Mouse (Mus musculus) left cerebral cortex, postnatal 25 days (tissue): Measurements from ENCODE around the gene Ostm1. TPM values are rescaled to one million over a fixed set of nuclear protein-coding genes. Genes with fewer than 3 reads are reported as not detected.
A peak's percentile ranks its signal among the peaks of the same experiment; 100 is the strongest.

ENCODE experiments used
- DNase-seq, 2 experiments: peaks; one replicate each; pipeline ENCODE4 v3.0.0; 2022; ENCODE audit warnings: low spot score in 2 of 2, mixed read lengths in 1 of 2
- intact Hi-C: fragments of 180-260 bp; cut with DNase I; formaldehyde crosslinking; loops from one replicate; pipeline ENCODE4 v1.15.1; 2025
- total RNA-seq, 2 experiments: library from RNA; stranded (reverse); gene quantifications; 2 replicates each; pipeline ENCODE4 v1.2.3; 2021

Ostm1 gene
- total RNA-seq, 2 experiments from 2014 or later, result 49.3 to 50.1 TPM

- no peak for DNase-seq
- intact Hi-C loops, result no loop called here
These were observed 29.5 kb downstream of the Ostm1 start for GRCm38 (mm10) chr10:42613075-42613474.

DNA sequence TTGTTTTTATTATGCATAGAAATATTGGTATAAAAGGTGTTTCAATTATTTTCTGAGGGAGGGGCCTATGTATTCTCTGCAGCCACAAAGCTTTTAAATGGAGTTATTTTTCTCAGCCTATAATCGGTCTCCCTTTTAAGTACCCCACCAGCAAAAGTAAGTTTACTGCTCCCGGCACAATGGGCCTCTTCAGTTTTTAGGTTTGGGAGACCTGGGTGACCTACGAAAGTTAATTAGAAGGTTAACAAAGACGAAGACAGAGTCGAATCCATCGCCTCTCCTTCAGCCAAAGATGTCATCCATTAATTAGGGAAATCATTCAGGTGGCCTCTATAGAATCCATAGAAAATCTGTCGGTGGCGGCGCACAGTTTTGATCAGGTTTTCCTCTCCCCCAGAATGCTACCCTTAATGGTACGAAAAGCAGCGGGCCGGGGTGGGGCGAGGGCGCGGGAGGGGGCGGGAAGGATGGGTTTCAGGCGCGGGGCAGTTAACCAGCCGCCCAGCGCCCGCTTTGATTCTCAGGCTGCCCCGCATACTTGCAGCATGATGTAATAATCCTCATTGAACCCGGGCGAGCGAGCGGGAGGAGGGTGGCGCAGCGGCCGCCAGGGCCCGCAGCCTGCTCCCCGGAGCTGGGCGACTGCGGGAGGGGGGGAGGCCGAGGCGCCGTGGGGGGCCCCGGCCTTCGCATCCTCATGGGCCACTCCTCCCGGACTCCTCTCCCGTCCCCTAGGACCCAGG lies 30.2 kb downstream of the Ostm1 start:
- intact Hi-C loops, result no loop called here
- DNase-seq, result no peak

DNA sequence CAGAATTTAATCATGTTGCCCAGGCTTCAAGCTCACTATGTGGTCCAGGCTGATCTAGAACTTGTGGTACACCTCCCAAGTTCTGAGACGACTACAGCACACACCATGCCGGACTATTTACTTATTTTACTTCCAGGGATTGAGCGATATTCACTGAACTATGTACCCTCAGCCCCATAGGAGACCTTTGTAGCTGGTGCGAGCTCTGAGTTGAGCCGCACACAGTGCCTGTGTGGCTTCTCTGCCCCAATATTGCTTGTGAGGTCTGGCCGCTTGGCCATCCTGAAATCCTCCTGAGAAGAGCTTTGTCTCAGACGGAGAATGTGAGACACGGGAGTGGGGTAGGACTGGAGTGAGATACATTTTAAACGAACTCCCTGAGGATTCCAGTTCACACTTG lies 31.1 kb downstream of the Ostm1 start:
- DNase-seq, result no peak
- intact Hi-C loops, result no loop called here

DNA sequence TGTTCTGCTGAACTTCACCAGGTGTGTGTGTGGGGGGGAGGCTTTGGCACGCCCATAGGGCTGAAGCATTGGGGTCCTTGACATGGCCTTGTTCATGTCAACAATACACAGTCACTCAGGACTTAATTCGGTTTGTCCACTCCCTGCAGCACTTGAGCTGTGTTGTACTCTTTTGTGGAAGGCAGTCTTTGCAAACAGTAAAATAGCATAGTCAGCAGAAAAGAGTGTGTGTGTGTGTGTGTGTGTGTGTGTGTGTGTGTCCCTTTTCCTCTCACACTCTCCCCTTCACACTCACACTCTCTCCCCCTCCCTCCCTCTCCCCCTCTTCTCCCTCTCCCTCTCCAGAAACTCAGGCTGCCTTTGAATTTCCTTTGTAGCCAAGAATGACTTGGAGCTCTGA lies 34.7 kb downstream of the Ostm1 start:
- no peak for DNase-seq
- intact Hi-C loops, result no loop called here

DNA sequence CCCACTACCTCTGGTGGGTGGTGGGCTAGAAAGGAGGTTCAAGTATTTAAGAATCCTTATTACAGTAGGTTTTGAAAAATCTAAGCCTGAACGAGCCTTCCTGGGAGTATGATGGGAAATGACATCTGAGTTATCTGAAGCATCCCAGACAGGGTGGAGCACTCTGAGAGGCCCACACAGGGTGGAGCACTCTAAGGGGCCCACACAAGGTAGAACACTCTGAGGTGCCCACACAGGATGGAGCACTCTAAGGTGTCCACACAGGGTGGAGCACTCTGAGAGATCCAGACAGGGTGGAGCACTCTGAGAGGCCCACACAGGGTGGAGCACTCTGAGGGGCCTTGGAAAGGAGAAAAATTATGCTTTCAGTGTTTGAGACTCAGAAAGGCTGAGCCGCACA lies 42.3 kb downstream of the Ostm1 start:
- intact Hi-C loops, result no loop called here
- DNase-seq, result no peak

GRCm38 (mm10) chr10:42630596-42631355 lies 47.2 kb downstream of the Ostm1 start:
- intact Hi-C loops, result loop anchor here (5.0 kb wide), 1 partner anchor 48 kb away; the partner anchor contains the start of genes Nr2e1 and Ostm1
- peak in 1 of 2 experiments; percentile 6 for DNase-seq

DNA sequence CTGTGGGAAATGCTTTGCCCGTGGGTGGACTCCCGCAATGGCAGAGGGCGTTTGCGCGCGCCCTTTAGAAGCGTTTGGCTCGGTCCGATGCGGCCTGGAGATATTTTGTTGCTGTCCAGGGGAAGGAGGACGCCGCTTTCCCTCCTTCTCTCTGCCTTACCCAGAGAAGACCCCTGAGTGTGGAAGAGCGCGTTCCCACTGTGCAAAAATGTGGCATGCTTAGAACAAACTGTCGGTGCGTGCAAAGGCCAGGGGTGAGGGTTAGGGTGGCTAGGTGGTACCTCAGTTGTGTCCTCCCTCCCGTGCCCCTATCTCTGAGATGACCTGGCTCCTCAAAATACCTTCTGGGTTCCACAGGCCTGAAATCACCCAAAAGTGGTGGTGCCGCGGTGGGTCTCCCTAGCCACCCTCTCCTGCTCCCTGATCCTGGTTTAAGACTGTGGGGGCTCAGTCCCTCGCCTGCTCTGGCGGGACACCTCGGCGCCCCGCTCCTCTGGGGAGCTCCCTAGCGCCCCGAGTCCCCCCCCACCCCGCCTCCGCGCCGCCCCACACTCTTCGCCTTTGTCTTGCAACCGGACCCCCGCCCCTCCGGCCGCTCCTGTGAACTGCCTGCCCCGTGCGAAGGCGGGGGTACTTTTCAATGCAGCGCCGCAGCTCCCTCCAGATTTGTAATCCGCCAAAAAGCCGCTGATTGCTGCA lies 48.3 kb downstream of the Ostm1 start:
- intact Hi-C loops, result loop anchor here (5.0 kb wide), 1 partner anchor 50 kb away; the partner anchor contains the start of genes Nr2e1 and Ostm1
- DNase-seq, result no peak

- no peak for DNase-seq
- intact Hi-C loops, result loop anchor here (1.0 to 5.0 kb wide), 2 partner anchors 41 to 50 kb away; partner anchors contain the start of genes Nr2e1 and Ostm1
These were observed 49.1 kb downstream of the Ostm1 start for GRCm38 (mm10) chr10:42632453-42633360.

DNA sequence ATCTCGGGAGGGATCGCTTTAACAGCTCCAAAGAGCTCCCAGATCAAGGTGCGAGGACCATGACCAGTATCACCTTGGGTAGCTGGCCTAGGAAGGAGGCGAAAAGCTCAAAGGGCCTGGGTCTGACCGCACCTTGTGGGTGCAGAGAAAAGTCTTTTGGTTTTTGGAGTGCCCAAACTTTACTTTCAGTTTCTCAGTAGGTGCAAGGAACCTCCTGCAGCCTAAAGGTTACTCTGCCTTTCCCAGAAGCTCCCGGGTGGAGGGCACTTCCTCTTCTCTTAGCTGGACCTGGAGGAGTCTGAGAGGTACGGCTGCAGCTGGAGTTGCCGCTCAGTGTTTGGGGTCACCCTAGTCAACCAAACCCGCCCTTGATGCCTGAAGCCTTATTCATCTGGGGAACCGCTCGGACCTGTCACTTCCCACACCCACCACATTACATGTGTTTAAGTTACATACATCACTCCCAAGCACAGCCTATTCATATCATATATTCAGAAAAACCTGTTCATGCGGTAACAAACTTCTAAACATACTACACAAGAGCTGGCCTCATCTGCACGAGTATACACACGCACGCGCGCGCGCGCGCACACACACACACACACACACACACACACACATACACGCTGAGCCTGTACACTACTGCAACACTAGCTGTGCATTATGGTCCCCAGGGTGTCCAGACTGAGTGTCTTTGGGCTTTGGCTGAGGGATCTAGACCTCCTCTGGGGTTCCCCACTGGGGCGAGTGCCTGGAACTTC lies 49.9 kb downstream of the Ostm1 start:
- DNase-seq, result no peak

DNA sequence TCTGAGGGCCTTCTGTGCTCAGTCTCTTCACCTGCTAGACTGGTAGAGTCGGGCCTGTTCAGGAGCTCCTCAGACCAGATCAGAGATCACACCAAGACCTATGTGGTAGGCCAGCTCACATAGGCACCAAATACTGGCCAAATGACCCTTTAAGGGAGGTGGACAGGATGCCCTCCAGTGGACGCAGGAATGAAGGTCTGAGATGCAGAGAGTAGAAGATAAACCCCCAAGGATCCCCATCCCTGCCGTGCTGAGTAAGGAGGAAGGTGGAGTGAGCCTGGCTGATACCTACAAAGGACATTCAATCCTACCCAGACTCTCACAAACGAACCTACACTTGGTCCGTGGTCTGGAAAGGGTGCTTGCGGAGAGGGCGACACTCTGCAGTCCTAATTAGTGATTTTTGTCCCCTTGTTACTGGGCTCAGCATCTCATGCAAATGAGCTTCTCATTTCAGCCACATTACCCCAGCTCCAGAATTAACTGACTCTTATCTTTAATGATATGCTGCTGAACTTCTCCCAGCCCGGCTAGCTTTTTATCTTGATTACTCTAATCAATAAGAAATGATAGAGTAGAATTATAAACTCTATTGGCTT lies 50.6 kb downstream of the Ostm1 start:
- intact Hi-C loops, result loop anchor here (5.0 kb wide), 1 partner anchor 52 kb away; the partner anchor contains the start of genes Nr2e1 and Ostm1
- no peak for DNase-seq

More for the DNA sequence above, 49.9 kb downstream of the Ostm1 start:
- intact Hi-C loops, result loop anchor here (1.0 to 5.0 kb wide), 2 partner anchors 42 to 51 kb away; partner anchors contain the start of genes Nr2e1 and Ostm1

DNA sequence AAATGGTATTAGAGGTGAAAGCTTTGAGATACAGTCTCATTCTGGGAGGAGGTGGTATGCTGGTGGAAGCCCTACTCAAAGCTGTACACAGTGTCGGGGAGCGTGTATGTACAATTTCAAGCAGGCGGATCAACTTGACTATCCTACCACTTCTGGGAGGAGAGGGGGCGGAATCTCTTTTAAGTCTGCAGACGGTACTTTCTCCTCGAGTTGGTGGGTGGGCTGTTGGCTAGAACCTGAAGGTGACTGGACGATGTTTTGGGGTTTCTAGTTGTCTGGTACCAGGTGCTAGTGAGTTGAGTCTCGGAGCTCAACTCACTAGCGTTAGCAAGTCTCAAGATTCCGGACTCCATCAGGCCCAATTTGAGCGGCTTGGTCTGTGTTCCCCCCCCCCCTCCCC lies 51.4 kb downstream of the Ostm1 start:
- intact Hi-C loops, result no loop called here
- no peak for DNase-seq

GRCm38 (mm10) chr10:42635566-42636359 lies 52.1 kb downstream of the Ostm1 start:
- DNase-seq, result no peak
- intact Hi-C loops, result no loop called here

GRCm38 (mm10) chr10:42636360-42637182 lies 52.9 kb downstream of the Ostm1 start:
- intact Hi-C loops, result loop anchor here (1.0 kb wide), 1 partner anchor 328 kb away; no protein-coding TSS in a partner anchor
- DNase-seq, result no peak

DNA sequence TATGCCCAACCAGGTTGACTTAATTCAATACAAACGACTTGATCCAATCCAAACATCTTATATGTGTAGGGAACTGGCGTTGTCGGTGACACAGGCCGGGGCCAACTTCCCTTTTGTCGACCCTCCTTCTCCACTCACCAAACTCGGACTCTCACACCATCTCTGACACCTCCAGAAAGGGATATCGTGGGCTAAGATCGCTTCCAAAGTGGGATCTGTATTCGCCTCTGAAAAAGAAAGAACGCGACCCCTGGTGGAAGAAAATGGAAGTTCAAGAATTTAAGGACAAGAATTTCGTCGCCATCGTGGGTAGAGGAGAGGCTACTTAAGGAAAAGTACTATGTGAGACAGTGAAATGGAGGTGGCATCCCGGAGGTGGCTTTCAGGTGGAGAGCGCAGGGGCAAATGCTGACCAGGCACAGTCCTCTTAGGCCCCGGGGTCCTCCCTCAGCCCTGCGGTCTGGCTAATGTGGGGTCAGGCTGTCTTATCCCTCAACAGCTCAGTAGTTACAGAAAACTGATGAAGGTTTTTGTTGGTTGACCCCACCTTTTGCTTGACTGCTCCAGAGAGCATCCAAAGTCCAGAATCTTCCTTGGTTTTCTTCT lies 53.7 kb downstream of the Ostm1 start:
- intact Hi-C loops, result loop anchor here (1.0 kb wide), 1 partner anchor 329 kb away; no protein-coding TSS in a partner anchor
- DNase-seq, result peak; percentile 51 to 67

DNA sequence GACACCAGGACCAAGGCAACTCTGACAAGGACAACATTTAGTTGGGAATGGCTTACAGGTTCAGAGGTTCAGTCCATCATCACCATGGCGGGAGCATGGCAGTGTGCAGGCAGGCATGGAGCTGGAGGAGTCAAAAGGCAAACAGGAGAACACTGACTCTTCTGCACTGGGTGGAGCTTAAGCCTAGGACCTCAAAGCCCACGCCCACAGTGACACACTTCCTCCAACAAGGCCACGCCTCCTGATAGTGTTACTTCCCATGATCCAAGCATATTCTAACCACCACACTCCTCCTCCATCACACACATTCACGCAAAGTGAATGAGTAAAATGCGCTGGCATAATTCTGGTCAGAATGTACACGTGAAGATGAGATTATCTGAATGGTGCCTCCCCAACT lies 56.2 kb downstream of the Ostm1 start:
- no peak for DNase-seq
- intact Hi-C loops, result no loop called here

DNA sequence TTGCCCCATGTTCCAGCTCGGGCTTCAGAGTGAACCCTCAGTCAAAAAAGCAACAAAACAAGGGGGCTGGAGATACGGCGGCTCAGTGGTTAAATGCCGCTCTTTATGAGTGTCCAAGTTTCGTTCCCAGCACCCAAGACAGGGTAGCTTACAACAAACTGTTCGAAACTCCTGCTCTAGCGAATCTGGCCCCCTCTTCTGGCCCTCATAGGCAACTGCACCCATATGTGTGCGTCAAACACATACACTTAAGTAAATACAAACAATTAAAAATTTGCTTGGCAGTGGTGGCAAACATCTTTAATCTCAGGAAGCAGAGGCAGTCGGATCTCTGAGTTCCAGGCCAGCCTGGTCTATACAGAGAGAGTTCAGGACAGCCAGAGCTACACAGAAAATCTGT lies 60.0 kb downstream of the Ostm1 start:
- intact Hi-C loops, result no loop called here
- no peak for DNase-seq
